Mouse (Mus musculus) testis, postnatal 14 days (tissue): Measurements from ENCODE around the gene Tmem136.
"Not testable (repeated sequence)": the region's sequence is repeated elsewhere in the genome, so short reads cannot be mapped to it uniquely, and the experiment has no call there.

Experiments used
- DNase-seq: peaks from one replicate; pipeline ENCODE4 v3.0.0; 2021; ENCODE audit warnings: low spot score

Gene Tmem136

GRCm38 (mm10) chr9:43116134-43116996, at the start of gene Tmem136:
TSS of gene Tmem136 (minus strand) at chr9:43116570.
- peak; percentile 31 for DNase-seq

DNA sequence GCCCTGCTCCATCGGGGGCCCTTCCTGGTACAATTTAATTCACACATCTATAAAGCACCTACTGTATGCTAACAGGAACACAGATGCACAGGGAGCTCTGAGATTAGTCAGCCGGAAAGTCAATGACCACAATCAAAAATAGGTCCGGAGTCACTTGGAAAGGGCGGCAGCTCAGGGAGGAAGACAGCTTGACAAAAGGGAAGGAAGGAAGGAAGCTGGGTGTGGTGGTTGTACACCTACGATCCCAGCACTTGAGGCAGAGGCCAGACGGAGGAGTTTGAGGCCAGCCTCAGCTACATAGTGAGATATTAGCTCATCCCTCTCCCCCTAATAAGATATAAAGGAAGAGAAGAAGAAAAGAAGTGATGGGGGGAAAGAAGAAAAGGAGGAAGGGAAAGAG, 39.6 kb upstream of the Tmem136 start:
- no peak for DNase-seq

DNA sequence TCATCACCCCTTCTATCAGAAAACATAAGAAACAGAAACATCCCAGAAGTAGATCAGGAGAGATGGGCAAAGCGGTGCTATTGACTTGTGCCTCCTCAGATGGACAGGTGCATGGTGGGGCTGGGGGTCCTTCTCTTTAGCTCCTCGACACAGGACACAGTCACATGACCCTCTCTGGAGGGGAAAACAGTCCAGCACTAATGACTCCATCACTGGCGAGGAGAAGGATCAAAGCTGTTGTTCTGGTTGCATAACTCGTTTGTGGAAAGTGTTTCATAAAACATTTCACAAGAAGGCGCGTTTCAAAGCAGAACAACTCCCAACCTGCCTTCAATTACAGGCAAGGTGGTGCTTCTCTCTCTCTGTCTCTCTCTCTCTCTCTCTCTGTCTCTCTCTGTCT, 35.4 kb upstream of the Tmem136 start:
- no peak for DNase-seq

GRCm38 (mm10) chr9:43150957-43151356, 34.6 kb upstream of the Tmem136 start:
- no peak for DNase-seq

DNA sequence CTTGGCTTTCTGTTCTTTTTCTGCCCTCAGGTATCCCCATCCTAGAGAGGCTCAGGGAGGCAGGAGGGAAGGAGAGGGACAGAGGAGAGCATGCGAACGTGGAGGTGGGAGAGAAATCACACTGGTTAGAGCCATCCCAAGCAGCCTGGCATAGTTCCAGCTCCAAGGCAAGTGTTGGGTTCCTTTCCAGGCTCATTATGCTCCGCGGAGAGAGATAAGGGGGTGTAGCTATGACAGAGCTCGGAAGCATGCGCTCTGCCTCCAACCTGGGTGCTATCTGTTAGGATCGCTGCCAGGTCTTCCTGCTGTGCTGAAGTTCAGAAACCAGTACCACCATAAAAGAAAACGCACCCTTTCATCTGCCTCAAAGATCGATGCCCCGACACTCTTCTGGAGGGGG, 33.7 kb upstream of the Tmem136 start:
- DNase-seq, result peak; percentile 26

DNA sequence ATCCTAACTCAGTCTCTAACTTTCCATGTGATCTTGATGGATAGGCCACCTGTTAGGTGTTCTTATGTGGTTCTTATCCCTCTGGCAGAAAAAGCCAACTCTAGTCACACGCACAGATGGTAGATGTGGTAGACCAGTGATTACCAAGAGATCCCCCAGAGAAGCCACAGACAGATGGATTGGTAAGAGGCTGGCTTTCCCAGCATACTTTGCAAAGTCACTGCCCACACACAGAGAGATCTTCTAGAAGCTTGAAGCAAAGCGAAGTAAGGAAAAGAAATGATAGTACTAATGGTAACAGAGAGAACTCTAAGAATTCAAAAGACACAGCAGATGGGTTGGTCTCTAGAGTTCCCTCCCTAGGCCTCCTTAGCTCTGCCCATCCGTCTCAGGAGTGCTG, 33.1 kb upstream of the Tmem136 start:
- DNase-seq, result no peak

DNA sequence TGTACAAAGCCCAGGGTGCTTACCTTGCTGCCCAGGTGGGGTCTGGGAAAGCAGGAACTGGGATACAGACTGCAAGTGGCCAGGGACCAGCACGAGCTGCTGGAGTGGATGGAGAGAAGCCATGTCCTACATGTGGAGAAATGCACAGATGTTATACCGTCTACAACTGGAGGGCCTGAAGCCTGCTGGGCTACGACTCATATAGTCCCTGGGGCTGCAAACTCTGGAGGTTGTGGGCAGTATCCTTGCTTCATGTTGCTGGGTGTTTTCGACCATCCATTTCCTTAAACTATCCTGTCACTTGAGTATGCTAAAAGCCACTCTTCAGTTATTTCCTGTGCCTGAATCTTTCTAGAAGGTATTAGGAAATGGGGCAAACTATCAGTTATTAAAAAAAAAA, 28.8 kb upstream of the Tmem136 start:
- no peak for DNase-seq

DNA sequence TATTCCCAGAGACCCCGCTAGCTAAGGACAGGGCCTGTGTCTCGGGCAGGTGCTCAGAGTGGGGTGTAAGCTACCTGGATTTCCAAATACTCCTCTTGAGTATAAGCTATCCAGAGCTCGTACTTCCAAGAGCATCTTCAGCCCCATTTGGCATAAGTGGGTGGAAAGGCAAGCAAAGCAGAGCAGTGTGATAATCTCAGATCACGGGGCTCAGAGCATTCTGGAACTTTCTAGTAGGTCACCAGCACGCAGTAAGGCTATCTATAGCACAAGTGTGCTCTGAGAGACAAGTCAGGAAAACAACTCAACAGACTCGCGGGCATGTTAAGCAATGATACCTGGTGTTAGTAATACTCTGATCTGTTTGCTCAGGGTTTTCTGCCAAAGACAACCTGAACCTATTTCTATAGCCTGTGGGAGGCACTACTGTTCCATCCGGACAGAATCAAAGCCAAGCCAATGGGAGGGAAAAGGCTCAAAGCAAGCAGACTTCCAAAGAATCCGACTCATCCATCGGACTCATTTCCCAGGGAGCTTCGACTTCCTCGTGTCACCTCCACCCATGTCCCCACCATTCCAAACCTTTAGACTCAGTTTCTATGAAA, 27.9 kb upstream of the Tmem136 start:
- DNase-seq, result no peak

- peak; percentile 39 for DNase-seq
Observed at GRCm38 (mm10) chr9:43141839-43142238, 25.5 kb upstream of the Tmem136 start.

DNA sequence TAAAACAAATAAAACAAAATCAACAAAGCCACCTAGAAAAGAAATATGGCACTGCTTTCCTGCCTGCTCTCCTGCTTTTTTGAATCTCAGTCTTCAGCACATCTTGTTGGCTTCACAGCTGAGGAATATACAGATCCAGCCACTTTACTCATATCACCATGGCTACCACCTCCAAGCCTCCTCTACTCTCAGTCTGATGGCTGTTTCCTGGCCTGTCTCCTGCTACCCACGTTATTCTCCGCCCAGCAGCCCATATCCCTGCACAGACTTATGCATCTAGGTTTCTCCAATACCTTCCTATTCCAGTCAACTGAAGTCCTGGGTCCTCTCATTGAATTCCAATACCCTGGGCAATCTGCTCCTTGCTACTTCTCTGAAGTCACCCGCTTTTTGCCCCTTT, 17.2 kb upstream of the Tmem136 start:
- DNase-seq, result no peak

DNA sequence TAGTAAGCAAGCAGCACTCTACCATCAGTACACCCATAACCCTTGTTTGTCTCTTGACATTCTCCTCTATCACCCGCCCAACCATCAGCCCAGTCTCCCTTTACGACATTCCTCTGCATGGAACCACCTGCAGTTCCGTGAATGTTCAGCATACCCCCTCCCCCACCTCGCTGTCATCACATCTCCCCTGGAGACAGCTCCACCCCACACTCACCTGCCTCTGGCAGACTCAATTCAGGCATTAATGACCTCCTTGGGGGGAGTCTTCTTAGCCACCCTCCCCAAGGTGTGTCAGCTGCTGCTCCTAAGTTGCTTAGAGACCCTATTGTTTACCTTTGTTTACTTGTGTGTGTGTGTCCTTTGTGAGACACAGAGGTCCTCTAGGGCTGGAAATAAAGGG, 16.0 kb upstream of the Tmem136 start:
- no peak for DNase-seq

GRCm38 (mm10) chr9:43131940-43132339, 15.6 kb upstream of the Tmem136 start:
- no peak for DNase-seq

GRCm38 (mm10) chr9:43130684-43131083, 14.3 kb upstream of the Tmem136 start:
- no peak for DNase-seq

DNA sequence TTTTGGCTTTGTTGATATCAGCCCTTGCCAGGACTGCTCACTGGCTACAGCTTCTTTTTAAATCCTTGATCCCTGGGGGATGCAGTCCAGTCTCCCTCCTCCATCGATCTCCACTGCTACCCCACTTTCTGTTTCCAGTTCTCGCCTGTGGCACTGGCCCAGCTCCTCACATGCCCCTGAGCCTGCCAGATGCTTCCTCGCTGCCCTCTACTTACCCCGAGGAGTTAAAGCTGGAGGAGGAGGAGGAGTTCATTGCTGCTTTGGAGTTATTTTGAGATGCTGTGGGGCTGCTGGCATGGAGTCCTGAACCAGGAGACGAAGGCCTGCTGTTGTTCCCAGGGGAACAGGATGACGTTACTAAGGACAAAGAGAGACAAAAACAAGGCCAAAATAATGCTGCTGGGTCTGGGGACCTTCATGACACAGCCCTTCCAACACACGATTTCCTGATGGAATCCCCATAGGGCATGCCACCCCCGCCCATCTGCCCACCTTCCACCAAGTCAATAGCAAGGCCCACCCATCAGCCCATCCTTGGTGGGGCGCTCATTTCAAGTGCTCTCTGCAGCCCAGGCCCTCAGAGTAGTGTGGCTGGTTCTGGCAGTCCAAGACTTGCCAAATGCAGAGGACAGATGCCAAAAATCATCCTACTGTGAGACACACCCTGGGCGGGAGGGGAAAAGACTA, 10.9 kb upstream of the Tmem136 start:
- DNase-seq, result no peak

- DNase-seq, result no peak
Observed at GRCm38 (mm10) chr9:43122379-43122778, 6.0 kb upstream of the Tmem136 start.

- DNase-seq, result not testable (repeated sequence)
Observed at GRCm38 (mm10) chr9:43121948-43122347, 5.6 kb upstream of the Tmem136 start.

GRCm38 (mm10) chr9:43116997-43117336, 597 bp upstream of the Tmem136 start:
- no peak for DNase-seq

- no peak for DNase-seq
Observed at GRCm38 (mm10) chr9:43115431-43116133, 788 bp downstream of the Tmem136 start.

- no peak for DNase-seq
Observed at GRCm38 (mm10) chr9:43114833-43115232, 1.5 kb downstream of the Tmem136 start.

DNA sequence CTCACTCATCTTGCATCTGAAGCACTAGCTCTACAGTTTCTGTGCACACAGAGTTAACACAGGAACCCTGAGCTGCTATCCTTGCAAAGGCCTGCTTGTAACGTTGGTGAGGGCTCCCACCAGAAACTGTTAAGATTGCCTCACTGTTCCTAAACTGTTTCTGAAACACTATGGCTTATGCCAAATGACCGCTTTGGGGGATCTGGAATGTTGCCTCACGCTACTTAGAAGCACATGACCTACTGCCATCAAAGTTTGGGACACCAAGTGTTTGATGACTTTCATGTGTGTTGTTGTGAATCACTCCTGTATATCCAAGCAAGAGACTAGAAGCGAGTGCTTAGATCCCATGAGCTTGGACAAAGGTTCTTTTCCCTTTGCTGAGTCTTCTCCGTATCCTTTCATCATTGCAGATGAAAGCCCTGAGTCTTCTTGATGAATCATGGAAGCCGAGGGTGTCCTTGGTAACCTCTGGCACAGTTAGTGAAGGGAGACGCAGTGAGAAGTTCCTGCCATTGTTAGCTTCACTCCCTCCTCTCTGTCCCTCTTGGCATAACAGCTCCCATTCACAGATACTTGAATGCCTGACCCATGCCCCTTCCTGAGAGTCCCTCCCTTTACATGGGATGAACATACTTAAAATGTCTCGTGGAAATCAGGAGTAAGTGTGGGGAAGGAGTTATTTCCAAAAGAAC, 5.9 kb downstream of the Tmem136 start:
- DNase-seq, result no peak

DNA sequence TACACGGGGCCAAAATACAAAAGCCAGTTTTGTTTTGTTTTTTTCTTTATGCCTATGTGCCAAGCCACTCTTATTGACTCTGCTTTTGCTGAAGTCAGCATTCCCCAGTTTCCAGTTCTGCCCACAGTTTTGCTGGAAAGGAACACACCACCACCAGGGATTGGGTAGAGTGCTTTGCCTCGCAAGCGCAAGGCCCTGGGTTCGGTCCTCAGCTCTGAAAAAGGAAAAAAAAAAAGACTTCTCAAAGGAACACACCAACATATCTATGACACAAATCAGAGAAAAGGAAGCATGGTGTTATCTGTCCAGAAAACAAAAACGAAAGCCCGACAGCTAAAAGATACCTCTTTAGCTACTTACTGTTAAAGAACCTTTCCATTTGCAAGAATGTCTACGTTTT, 7.2 kb downstream of the Tmem136 start:
- DNase-seq, result no peak

DNA sequence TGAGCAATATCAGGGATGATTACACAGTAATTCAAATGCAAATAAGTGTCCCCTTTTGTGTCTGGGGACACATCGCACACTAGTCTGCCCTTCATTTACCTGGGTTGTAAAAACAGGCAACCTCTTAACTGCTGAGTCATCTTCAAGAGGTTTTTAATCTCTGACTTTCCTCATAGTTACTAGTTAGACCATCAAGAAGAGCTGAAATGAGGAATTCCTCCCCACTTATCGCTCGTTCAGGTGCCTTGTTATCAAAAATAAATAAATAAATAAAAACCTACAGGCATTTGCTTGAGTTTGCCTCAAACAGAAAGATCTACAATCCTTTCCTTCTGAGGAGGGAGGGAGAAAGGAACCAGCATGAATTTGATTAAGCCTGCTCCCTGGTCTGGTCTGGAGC, 7.6 kb downstream of the Tmem136 start:
- no peak for DNase-seq
